Mouse (Mus musculus) heart, adult 9 months (tissue): ENCODE data around the gene Hsd11b1.
A peak's percentile ranks its signal among the peaks of the same experiment; 100 is the strongest.

ENCODE experiments used
- DNase-seq, 2 experiments: peaks; one replicate each; pipeline ENCODE4 v3.0.0; 2022; ENCODE audit warnings: low spot score in 2 of 2

Hsd11b1 gene

GRCm38 (mm10) chr1:193201383-193201778 lies 62.5 kb downstream of the Hsd11b1 start, which contains the start of gene Traf3ip3:
TSS of gene Traf3ip3 (minus strand) at chr1:193201703.
- peak; percentile 14 to 51 for DNase-seq

DNA sequence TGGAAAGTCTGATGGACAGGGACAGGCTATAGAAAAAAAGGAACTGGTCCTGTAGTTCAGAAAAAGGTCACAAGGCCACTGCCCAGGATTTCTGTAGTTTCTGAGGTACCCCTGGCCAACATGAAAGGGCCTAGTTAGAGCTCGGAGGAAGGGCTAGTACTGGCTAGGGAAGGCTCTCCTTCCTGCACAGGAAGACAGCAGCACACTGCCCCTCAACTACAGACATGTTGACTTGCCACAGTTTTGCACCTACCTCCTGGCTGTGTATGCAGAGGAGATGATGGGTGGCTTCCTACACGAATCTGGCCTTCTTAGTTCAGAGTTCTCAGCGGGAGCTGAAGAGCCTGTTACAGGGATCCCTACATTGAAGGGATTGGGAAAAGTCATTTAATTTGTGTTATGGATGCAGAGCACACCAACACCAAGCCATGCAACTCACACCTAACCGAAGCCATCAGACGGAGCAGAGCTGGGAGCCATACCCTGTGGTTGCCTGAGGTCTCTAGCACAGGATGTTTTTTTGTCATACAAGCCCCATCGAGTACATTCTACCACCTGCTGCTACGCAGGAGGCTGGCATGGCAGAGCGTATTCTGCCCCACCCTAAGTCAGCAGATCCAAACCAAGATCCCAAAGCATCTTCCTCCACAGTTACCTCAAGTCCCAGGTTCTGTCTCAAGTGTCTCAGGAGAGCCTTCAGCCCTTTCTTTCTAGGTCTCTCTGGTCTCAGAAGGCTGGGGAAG lies 63.1 kb downstream of the Hsd11b1 start:
- no peak for DNase-seq

GRCm38 (mm10) chr1:193198312-193198711 lies 65.6 kb downstream of the Hsd11b1 start:
- no peak for DNase-seq

DNA sequence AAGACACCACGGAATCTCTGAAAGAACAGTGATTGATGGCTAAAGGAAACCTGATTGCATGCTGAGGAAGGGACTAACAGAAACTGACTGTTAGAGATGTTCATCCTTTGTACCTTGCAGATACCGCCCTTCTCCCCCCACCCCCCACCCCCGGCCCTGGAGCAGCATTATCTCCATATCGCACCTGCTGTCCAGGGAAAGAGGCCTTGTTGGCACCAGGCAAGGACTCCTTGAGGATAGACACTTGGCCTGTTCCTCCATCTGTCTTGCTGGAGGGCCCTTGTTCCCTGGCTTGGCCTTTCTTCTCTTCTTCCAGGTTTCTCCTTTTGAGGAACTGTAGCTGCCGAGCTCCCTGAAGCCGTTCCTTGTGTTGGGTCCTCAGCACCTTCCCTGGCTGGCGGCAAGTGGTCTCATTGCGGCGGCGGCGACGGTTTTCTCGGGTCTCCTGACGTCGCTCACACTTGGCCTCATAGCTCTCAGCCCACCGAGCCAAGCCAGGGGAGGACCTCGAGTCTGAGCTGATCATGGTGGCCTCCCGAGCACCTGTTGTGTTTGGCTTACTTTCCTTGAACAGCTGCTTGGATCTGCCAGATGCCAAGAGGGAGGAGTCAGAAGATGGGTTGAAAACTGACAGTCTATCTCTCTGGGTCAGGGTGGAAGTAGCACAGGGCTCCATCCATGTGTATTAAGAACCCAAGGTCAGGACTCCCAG lies 66.2 kb downstream of the Hsd11b1 start:
- no peak for DNase-seq

- peak in 1 of 2 experiments; percentile 36 for DNase-seq
These were observed 68.6 kb downstream of the Hsd11b1 start for GRCm38 (mm10) chr1:193195169-193195810.

DNA sequence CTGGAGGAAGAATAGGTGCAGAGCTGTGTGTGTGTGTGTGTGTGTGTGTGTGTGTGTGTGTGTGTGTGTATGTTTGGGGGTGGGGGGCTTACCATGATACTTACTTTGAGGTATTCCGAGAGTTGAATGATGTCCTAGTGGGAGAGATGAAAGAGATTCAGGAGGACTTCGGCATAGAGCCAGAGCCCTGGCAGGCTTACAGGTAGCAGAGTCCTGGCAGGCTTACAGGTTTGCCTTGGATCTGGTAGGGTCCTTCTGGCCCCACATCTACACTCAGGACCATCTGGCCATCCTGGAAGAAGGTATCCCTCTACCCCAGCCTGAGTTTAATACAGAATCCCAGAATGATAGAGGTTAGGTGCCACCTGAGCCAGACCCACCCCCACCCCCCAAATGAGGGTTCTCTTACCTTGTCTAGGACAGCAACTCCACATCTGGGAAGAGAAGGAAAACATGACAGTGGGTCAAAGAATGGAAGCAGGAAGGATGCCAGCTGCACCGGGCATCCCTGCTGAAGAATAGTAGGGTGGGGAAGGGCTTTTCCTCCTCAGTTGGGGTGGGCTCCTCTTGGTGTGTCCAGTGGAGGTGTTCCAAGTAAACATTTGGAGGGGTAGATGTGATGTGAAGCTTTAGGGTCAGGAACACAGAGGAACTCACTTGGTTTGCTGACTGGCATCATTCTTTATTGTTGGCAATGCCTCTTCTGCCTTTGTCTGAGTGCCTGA lies 69.3 kb downstream of the Hsd11b1 start:
- DNase-seq = no peak

GRCm38 (mm10) chr1:193191675-193192283 lies 72.1 kb downstream of the Hsd11b1 start:
- peak; percentile 50 to 52 for DNase-seq

GRCm38 (mm10) chr1:193189771-193190170 lies 74.1 kb downstream of the Hsd11b1 start:
- DNase-seq = no peak

DNA sequence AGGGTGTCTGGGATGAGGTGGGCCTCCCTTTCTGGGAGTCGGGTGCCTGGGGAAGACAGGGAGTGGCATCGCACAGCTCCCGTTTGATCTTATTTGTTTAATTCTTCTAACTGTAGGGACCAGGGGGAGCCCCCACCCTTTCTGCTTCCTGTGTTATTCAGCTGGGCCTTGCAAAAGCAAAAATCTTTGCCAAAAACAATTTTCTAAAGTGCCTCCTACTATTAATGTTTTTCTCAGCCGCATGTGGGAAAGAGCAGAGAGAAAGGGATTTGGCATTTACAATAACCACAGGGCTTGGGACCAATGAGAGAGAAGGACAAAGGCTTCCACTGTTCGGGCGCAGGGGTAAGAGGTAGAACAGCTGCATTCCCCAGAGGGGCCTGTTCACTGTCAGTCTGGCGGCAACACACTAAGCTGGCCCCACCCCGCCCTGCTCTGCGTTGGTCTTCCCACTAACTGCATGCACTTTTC lies 74.7 kb downstream of the Hsd11b1 start:
- peak; percentile 79 to 90 for DNase-seq

- DNase-seq = no peak
These were observed 75.6 kb downstream of the Hsd11b1 start for GRCm38 (mm10) chr1:193188257-193188656.

GRCm38 (mm10) chr1:193181104-193181503 lies 82.8 kb downstream of the Hsd11b1 start:
- DNase-seq = no peak

DNA sequence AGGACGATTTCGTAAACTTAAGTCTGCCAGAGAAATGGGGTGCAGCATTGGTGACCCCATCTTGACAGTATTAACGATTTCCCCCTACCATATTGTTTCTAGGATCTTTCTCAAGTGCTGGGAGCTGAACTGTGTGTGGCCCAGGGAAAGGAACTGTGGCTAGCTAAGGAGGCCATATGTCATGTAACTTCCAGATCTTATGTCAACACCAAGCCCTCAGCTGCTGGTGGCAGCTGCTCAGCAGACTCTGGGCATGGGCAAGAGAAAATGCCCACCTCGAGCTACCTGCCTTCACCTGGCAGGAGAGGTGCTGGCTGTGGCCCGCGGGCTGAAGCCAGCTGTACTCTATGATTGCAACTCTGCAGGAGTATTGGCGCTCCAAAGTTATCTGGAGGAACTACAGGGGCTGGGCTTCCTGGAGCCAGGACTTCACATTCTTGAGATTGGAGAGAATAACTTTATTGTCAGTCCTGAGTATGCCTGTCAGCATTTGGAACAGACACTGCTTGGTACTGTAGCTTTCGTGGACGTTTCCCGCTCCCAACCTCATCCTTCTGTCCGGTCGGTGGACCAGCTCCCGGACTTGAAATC lies 89.6 kb downstream of the Hsd11b1 start:
- DNase-seq = no peak

GRCm38 (mm10) chr1:193173810-193174129 lies 90.1 kb downstream of the Hsd11b1 start:
- no peak for DNase-seq

- peak; percentile 96 to 97 for DNase-seq
These were observed 90.7 kb downstream of the Hsd11b1 start for GRCm38 (mm10) chr1:193172991-193173809.
